Mouse (Mus musculus): ENCODE results near the gene Pla2g4c. TPM values are rescaled to one million over a fixed set of nuclear protein-coding genes. Genes with fewer than 3 reads are reported as not detected.

Pla2g4c gene
- polyA plus RNA-seq, 1 experiment, result 0.12 TPM

GRCm38 (mm10) chr7:13291370-13291769 is 33.1 kb upstream of the Pla2g4c start:
- H3K4me1 ChIP-seq (ENCODE audit: control insufficient read depth, insufficient read depth, low read length), result no peaks in the 10 kb centered on the region
- no peak overlapping the region for H3K4me3 ChIP-seq (ENCODE audit: control insufficient read depth, low read depth, low read length)
- no peak for TF ChIP-seq CTCF (IDR thresholded peaks at IDR 0.05; ENCODE audit: control insufficient read depth, insufficient read depth, insufficient replicate concordance, low read depth, low read length)
- no peak for TF ChIP-seq POLR2A (IDR thresholded peaks at IDR 0.05; ENCODE audit: control insufficient read depth, low read depth, low read length)
- H3K27ac ChIP-seq (ENCODE audit: control insufficient read depth, insufficient read depth, low read depth, low read length), result no peak overlapping the region
- no peaks in the 10 kb centered on the region; the same call in 1 of the 2 replicates for H3K36me3 ChIP-seq (ENCODE audit: control insufficient read depth, insufficient read depth, low read length)
- no peaks in the 10 kb centered on the region for H3K27me3 ChIP-seq (ENCODE audit: control insufficient read depth, insufficient read depth, low read length)

GRCm38 (mm10) chr7:13293878-13294855 is 30.3 kb upstream of the Pla2g4c start:
- Histone ChIP-seq H3K4me1 (ENCODE audit: control insufficient read depth, insufficient read depth, low read length) (no peaks in the 10 kb centered on the region), H3K27me3 (ENCODE audit: control insufficient read depth, insufficient read depth, low read length) (no peaks in the 10 kb centered on the region), H3K27ac (ENCODE audit: control insufficient read depth, insufficient read depth, low read depth, low read length) (no peak overlapping the region), H3K4me3 (ENCODE audit: control insufficient read depth, low read depth, low read length) (no peak overlapping the region), H3K36me3 (ENCODE audit: control insufficient read depth, insufficient read depth, low read length) (no peaks in the 10 kb centered on the region)
- TF ChIP-seq CTCF (IDR thresholded peaks at IDR 0.05; ENCODE audit: control insufficient read depth, insufficient read depth, insufficient replicate concordance, low read depth, low read length) (no peak), POLR2A (IDR thresholded peaks at IDR 0.05; ENCODE audit: control insufficient read depth, low read depth, low read length) (no peak)

GRCm38 (mm10) chr7:13295256-13295655 is 29.2 kb upstream of the Pla2g4c start:
- no peak for TF ChIP-seq POLR2A (IDR thresholded peaks at IDR 0.05; ENCODE audit: control insufficient read depth, low read depth, low read length)
- no peak for TF ChIP-seq CTCF (IDR thresholded peaks at IDR 0.05; ENCODE audit: control insufficient read depth, insufficient read depth, insufficient replicate concordance, low read depth, low read length)

GRCm38 (mm10) chr7:13297636-13298035 is 26.8 kb upstream of the Pla2g4c start:
- TF ChIP-seq CTCF (IDR thresholded peaks at IDR 0.05; ENCODE audit: control insufficient read depth, insufficient read depth, insufficient replicate concordance, low read depth, low read length) (no peak), POLR2A (IDR thresholded peaks at IDR 0.05; ENCODE audit: control insufficient read depth, low read depth, low read length) (no peak)
- Histone ChIP-seq H3K36me3 (ENCODE audit: control insufficient read depth, insufficient read depth, low read length) (no peaks in the 10 kb centered on the region; the same call in 1 of the 2 replicates), H3K4me1 (ENCODE audit: control insufficient read depth, insufficient read depth, low read length) (no peaks in the 10 kb centered on the region), H3K27me3 (ENCODE audit: control insufficient read depth, insufficient read depth, low read length) (no peaks in the 10 kb centered on the region), H3K4me3 (ENCODE audit: control insufficient read depth, low read depth, low read length) (no peak overlapping the region), H3K27ac (ENCODE audit: control insufficient read depth, insufficient read depth, low read depth, low read length) (no peak overlapping the region)

More at GRCm38 (mm10) chr7:13295256-13295655, 29.2 kb upstream of the Pla2g4c start:
- Histone ChIP-seq H3K36me3 (ENCODE audit: control insufficient read depth, insufficient read depth, low read length) (no peaks in the 10 kb centered on the region), H3K27ac (ENCODE audit: control insufficient read depth, insufficient read depth, low read depth, low read length) (no peak overlapping the region), H3K27me3 (ENCODE audit: control insufficient read depth, insufficient read depth, low read length) (no peaks in the 10 kb centered on the region), H3K4me1 (ENCODE audit: control insufficient read depth, insufficient read depth, low read length) (no peaks in the 10 kb centered on the region), H3K4me3 (ENCODE audit: control insufficient read depth, low read depth, low read length) (no peak overlapping the region)

- Histone ChIP-seq H3K27ac (ENCODE audit: control insufficient read depth, insufficient read depth, low read depth, low read length) (no peak overlapping the region), H3K4me1 (ENCODE audit: control insufficient read depth, insufficient read depth, low read length) (no peaks in the 10 kb centered on the region), H3K36me3 (ENCODE audit: control insufficient read depth, insufficient read depth, low read length) (no peaks in the 10 kb centered on the region; the same call in 1 of the 2 replicates), H3K27me3 (ENCODE audit: control insufficient read depth, insufficient read depth, low read length) (no peaks in the 10 kb centered on the region), H3K4me3 (ENCODE audit: control insufficient read depth, low read depth, low read length) (no peak overlapping the region)
- TF ChIP-seq CTCF (IDR thresholded peaks at IDR 0.05; ENCODE audit: control insufficient read depth, insufficient read depth, insufficient replicate concordance, low read depth, low read length), result no peak
- TF ChIP-seq POLR2A (IDR thresholded peaks at IDR 0.05; ENCODE audit: control insufficient read depth, low read depth, low read length), result no peak
These were observed 25.6 kb upstream of the Pla2g4c start for GRCm38 (mm10) chr7:13298821-13299220.

- Histone ChIP-seq H3K36me3 (ENCODE audit: control insufficient read depth, insufficient read depth, low read length) (no peaks in the 10 kb centered on the region; the same call in 1 of the 2 replicates), H3K4me3 (ENCODE audit: control insufficient read depth, low read depth, low read length) (no peak overlapping the region), H3K27ac (ENCODE audit: control insufficient read depth, insufficient read depth, low read depth, low read length) (no peak overlapping the region), H3K4me1 (ENCODE audit: control insufficient read depth, insufficient read depth, low read length) (no peaks in the 10 kb centered on the region), H3K27me3 (ENCODE audit: control insufficient read depth, insufficient read depth, low read length) (no peaks in the 10 kb centered on the region)
- TF ChIP-seq CTCF (IDR thresholded peaks at IDR 0.05; ENCODE audit: control insufficient read depth, insufficient read depth, insufficient replicate concordance, low read depth, low read length), result no peak
- no peak for TF ChIP-seq POLR2A (IDR thresholded peaks at IDR 0.05; ENCODE audit: control insufficient read depth, low read depth, low read length)
These were observed 22.8 kb upstream of the Pla2g4c start for GRCm38 (mm10) chr7:13301643-13302042.

- TF ChIP-seq POLR2A (IDR thresholded peaks at IDR 0.05; ENCODE audit: control insufficient read depth, low read depth, low read length) (no peak), CTCF (IDR thresholded peaks at IDR 0.05; ENCODE audit: control insufficient read depth, insufficient read depth, insufficient replicate concordance, low read depth, low read length) (no peak)
- no peaks in the 10 kb centered on the region for H3K27me3 ChIP-seq (ENCODE audit: control insufficient read depth, insufficient read depth, low read length)
- no peak overlapping the region for H3K27ac ChIP-seq (ENCODE audit: control insufficient read depth, insufficient read depth, low read depth, low read length)
- no peaks in the 10 kb centered on the region; the same call in 1 of the 2 replicates for H3K36me3 ChIP-seq (ENCODE audit: control insufficient read depth, insufficient read depth, low read length)
- H3K4me3 ChIP-seq (ENCODE audit: control insufficient read depth, low read depth, low read length), result no peak overlapping the region
- H3K4me1 ChIP-seq (ENCODE audit: control insufficient read depth, insufficient read depth, low read length), result no peaks in the 10 kb centered on the region
These were observed 21.7 kb upstream of the Pla2g4c start for GRCm38 (mm10) chr7:13302780-13303179.
